Mouse (Mus musculus): ENCODE measurements at regions not wholly inside any gene's neighbourhood (a gene's known extent, or its start where the extent isn't known, plus 50 kb on each side); places are given as distances from the start of the nearest gene placed in this dataset.
"Not testable (repeated sequence)": the region's sequence is repeated elsewhere in the genome, so short reads cannot be mapped to it uniquely, and the experiment has no call there.

GRCm38 (mm10) chr4:101366905-101367679 lies 52.0 kb upstream of the Ak4 start:
- 63% methylated on average over 13 of the region's 13 CpGs for WGBS
- Histone ChIP-seq H3K9ac (ENCODE audit: low read length) (no peak overlapping the region), H3K36me3 (ENCODE audit: control insufficient read depth, insufficient read depth, low read length) (no peaks in the 10 kb centered on the region), H3K4me1 (ENCODE audit: control insufficient read depth, insufficient read depth, low read length) (no peaks in the 10 kb centered on the region), H3K4me3 (ENCODE audit: low read depth, low read length) (no peak overlapping the region), H3K4me2 (ENCODE audit: low read length) (no peak overlapping the region), H3K27ac (ENCODE audit: low read depth, low read length) (no peak overlapping the region), H3K9me3 (replicated peaks; ENCODE audit: control insufficient read depth, low read length) (no peaks in the 10 kb centered on the region), H3K27me3 (replicated peaks; ENCODE audit: control insufficient read depth, insufficient read depth, low read length) (no peaks in the 10 kb centered on the region)
- DNase-seq (ENCODE audit: low spot score) (peak; percentile 81), ATAC-seq (peak; percentile 23; the same call in 1 of the 2 replicates)

- DNase-seq (ENCODE audit: low spot score) (no peak), ATAC-seq (no peak)
- no peak overlapping the region for H3K4me3 ChIP-seq (ENCODE audit: low read depth, low read length)
- H3K27me3 ChIP-seq (replicated peaks; ENCODE audit: control insufficient read depth, insufficient read depth, low read length) = no peaks in the 10 kb centered on the region
- no peaks in the 10 kb centered on the region for H3K4me1 ChIP-seq (ENCODE audit: control insufficient read depth, insufficient read depth, low read length)
- no peaks in the 10 kb centered on the region for H3K36me3 ChIP-seq (ENCODE audit: control insufficient read depth, insufficient read depth, low read length)
- no peak overlapping the region for H3K4me2 ChIP-seq (ENCODE audit: low read length)
- no peak overlapping the region for H3K27ac ChIP-seq (ENCODE audit: low read depth, low read length)
- H3K9ac ChIP-seq (ENCODE audit: low read length) = no peak overlapping the region
- H3K9me3 ChIP-seq (replicated peaks; ENCODE audit: control insufficient read depth, low read length) = no peaks in the 10 kb centered on the region
- 82% methylated on average over 3 of the region's 3 CpGs for WGBS
Observed at GRCm38 (mm10) chr4:101365299-101365698, 53.8 kb upstream of the Ak4 start.

DNA sequence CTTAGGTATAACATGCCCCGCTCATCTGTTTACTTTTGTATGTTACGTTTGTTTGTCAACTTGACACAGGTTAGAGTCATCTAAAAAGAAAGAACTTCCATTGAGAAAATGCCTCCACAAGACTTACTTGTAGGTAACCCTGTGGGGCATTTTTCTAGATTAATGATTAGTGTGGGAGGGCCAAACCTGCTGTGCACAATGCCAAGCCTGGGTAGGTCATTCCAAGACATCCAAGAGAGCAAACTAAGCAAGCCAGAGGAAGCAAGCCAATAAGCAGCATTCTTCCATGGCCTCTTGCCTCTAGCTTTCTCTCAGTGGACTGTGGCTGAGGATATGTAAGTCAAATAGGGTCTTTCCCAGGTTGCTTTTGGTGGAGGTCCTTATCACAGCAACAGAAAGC lies 54.4 kb upstream of the Ak4 start:
- Histone ChIP-seq H3K27ac (ENCODE audit: low read depth, low read length) (no peak overlapping the region), H3K4me1 (ENCODE audit: control insufficient read depth, insufficient read depth, low read length) (no peaks in the 10 kb centered on the region), H3K27me3 (replicated peaks; ENCODE audit: control insufficient read depth, insufficient read depth, low read length) (no peaks in the 10 kb centered on the region), H3K36me3 (ENCODE audit: control insufficient read depth, insufficient read depth, low read length) (no peaks in the 10 kb centered on the region), H3K4me3 (ENCODE audit: low read depth, low read length) (no peak overlapping the region), H3K9ac (ENCODE audit: low read length) (no peak overlapping the region), H3K4me2 (ENCODE audit: low read length) (no peak overlapping the region), H3K9me3 (replicated peaks; ENCODE audit: control insufficient read depth, low read length) (no peaks in the 10 kb centered on the region)
- DNase-seq (ENCODE audit: low spot score) (no peak), ATAC-seq (no peak)
- WGBS = 92% methylated on average over 2 of the region's 2 CpGs

- H3K4me2 ChIP-seq (ENCODE audit: low read length); ATAC-seq; H3K27ac ChIP-seq (ENCODE audit: low read depth, low read length); H3K4me3 ChIP-seq (ENCODE audit: low read depth, low read length); H3K9ac ChIP-seq (ENCODE audit: low read length); H3K36me3 ChIP-seq (ENCODE audit: control insufficient read depth, insufficient read depth, low read length); H3K27me3 ChIP-seq (replicated peaks; ENCODE audit: control insufficient read depth, insufficient read depth, low read length); H3K9me3 ChIP-seq (replicated peaks; ENCODE audit: control insufficient read depth, low read length); DNase-seq (ENCODE audit: low spot score); H3K4me1 ChIP-seq (ENCODE audit: control insufficient read depth, insufficient read depth, low read length): not testable (repeated sequence)
- 94% methylated on average over 1 of the region's 1 CpGs for WGBS
Observed at GRCm38 (mm10) chr4:101363231-101363630, 55.8 kb upstream of the Ak4 start.

GRCm38 (mm10) chr4:101361779-101362178 lies 57.3 kb upstream of the Ak4 start:
- Histone ChIP-seq H3K4me3 (ENCODE audit: low read depth, low read length) (no peak overlapping the region), H3K9me3 (replicated peaks; ENCODE audit: control insufficient read depth, low read length) (no peaks in the 10 kb centered on the region), H3K4me1 (ENCODE audit: control insufficient read depth, insufficient read depth, low read length) (peaks cover 8% of the 10 kb centered on the region; the same call in 1 of the 2 replicates), H3K9ac (ENCODE audit: low read length) (no peak overlapping the region), H3K4me2 (ENCODE audit: low read length) (no peak overlapping the region), H3K27me3 (replicated peaks; ENCODE audit: control insufficient read depth, insufficient read depth, low read length) (no peaks in the 10 kb centered on the region), H3K36me3 (ENCODE audit: control insufficient read depth, insufficient read depth, low read length) (no peaks in the 10 kb centered on the region), H3K27ac (ENCODE audit: low read depth, low read length) (no peak overlapping the region)
- no peak for ATAC-seq
- DNase-seq (ENCODE audit: low spot score) = no peak
- WGBS = 88% methylated on average over 1 of the region's 1 CpGs

- no peaks in the 10 kb centered on the region for H3K9me3 ChIP-seq (replicated peaks; ENCODE audit: control insufficient read depth, low read length)
- no peak for ATAC-seq
- H3K4me2 ChIP-seq (ENCODE audit: low read length) = no peak overlapping the region
- H3K27me3 ChIP-seq (replicated peaks; ENCODE audit: control insufficient read depth, insufficient read depth, low read length) = no peaks in the 10 kb centered on the region
- H3K36me3 ChIP-seq (ENCODE audit: control insufficient read depth, insufficient read depth, low read length) = no peaks in the 10 kb centered on the region
- 30% methylated on average over 7 of the region's 7 CpGs for WGBS
- no peak for DNase-seq (ENCODE audit: low spot score)
- H3K27ac ChIP-seq (ENCODE audit: low read depth, low read length) = no peak overlapping the region
- no peak overlapping the region for H3K9ac ChIP-seq (ENCODE audit: low read length)
- peaks cover 8% of the 10 kb centered on the region; the same call in 1 of the 2 replicates for H3K4me1 ChIP-seq (ENCODE audit: control insufficient read depth, insufficient read depth, low read length)
- no peak overlapping the region for H3K4me3 ChIP-seq (ENCODE audit: low read depth, low read length)
Observed at GRCm38 (mm10) chr4:101360296-101360695, 58.8 kb upstream of the Ak4 start.

- Histone ChIP-seq H3K4me3 (ENCODE audit: low read depth, low read length) (no peak overlapping the region), H3K27ac (ENCODE audit: low read depth, low read length) (no peak overlapping the region), H3K9ac (ENCODE audit: low read length) (no peak overlapping the region), H3K4me2 (ENCODE audit: low read length) (no peak overlapping the region), H3K27me3 (replicated peaks; ENCODE audit: control insufficient read depth, insufficient read depth, low read length) (no peaks in the 10 kb centered on the region), H3K36me3 (ENCODE audit: control insufficient read depth, insufficient read depth, low read length) (no peaks in the 10 kb centered on the region), H3K4me1 (ENCODE audit: control insufficient read depth, insufficient read depth, low read length) (peaks cover 13% of the 10 kb centered on the region), H3K9me3 (replicated peaks; ENCODE audit: control insufficient read depth, low read length) (no peaks in the 10 kb centered on the region)
- ATAC-seq (no peak), DNase-seq (ENCODE audit: low spot score) (no peak)
- WGBS = 97% methylated on average over 5 of the region's 5 CpGs
Observed at GRCm38 (mm10) chr4:101359119-101359518, 60.0 kb upstream of the Ak4 start.

DNA sequence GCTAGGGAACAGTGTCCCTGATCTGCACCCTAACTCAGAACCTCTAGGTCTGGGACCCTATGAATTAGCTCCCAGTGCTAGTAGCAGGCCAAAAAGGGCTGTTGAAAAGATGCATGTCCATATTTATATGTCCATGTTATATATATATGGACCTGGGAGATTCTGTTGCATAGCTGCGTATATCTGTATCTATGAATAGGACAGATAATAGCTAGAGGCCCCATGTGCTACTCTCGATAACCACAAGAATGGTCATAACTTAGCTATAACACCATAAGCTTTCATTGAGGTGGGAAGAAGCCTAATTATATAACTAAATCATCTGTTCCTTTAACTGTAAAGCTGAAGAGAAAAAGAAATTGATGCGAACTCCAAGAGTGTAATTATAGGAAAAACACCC lies 60.6 kb upstream of the Ak4 start:
- ATAC-seq (no peak), DNase-seq (ENCODE audit: low spot score) (no peak)
- 94% methylated on average over 3 of the region's 3 CpGs for WGBS
- H3K4me3 ChIP-seq (ENCODE audit: low read depth, low read length) = no peak overlapping the region
- no peaks in the 10 kb centered on the region for H3K36me3 ChIP-seq (ENCODE audit: control insufficient read depth, insufficient read depth, low read length)
- H3K27me3 ChIP-seq (replicated peaks; ENCODE audit: control insufficient read depth, insufficient read depth, low read length) = no peaks in the 10 kb centered on the region
- no peaks in the 10 kb centered on the region for H3K9me3 ChIP-seq (replicated peaks; ENCODE audit: control insufficient read depth, low read length)
- no peak overlapping the region for H3K9ac ChIP-seq (ENCODE audit: low read length)
- H3K4me2 ChIP-seq (ENCODE audit: low read length) = no peak overlapping the region
- peaks cover 15% of the 10 kb centered on the region for H3K4me1 ChIP-seq (ENCODE audit: control insufficient read depth, insufficient read depth, low read length)
- H3K27ac ChIP-seq (ENCODE audit: low read depth, low read length) = no peak overlapping the region

DNA sequence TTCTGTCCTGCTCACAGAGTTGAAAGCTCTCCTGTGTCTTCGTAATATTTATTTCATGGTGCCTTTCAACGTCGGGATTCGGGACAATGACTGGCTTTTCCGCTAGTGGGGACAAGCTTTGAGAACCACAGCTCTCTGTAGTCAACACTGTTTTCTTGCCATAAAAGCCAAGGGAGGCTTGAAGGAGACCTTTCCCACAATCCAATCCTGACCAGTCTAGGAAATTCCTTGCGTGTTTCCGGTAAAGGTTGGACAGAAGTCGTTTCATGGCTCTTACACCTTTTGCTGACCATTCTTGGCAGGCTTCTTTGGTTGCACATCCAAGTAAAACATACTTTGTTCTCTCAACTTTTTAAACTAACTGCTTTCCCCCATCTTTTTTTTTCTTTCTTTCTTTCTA lies 61.2 kb upstream of the Ak4 start:
- Histone ChIP-seq H3K9ac (ENCODE audit: low read length) (peak overlapping the region; percentile 92; the same call in 1 of the 2 replicates), H3K4me2 (ENCODE audit: low read length) (peak overlapping the region; percentile 90), H3K27me3 (replicated peaks; ENCODE audit: control insufficient read depth, insufficient read depth, low read length) (no peaks in the 10 kb centered on the region), H3K36me3 (ENCODE audit: control insufficient read depth, insufficient read depth, low read length) (no peaks in the 10 kb centered on the region), H3K9me3 (replicated peaks; ENCODE audit: control insufficient read depth, low read length) (no peaks in the 10 kb centered on the region), H3K4me1 (ENCODE audit: control insufficient read depth, insufficient read depth, low read length) (peaks cover 15% of the 10 kb centered on the region), H3K27ac (ENCODE audit: low read depth, low read length) (no peak overlapping the region), H3K4me3 (ENCODE audit: low read depth, low read length) (peak overlapping the region; percentile 84; the same call in 1 of the 2 replicates)
- 84% methylated on average over 8 of the region's 8 CpGs for WGBS
- ATAC-seq (no peak), DNase-seq (ENCODE audit: low spot score) (no peak)
